Mouse (Mus musculus) CD8-positive naive resting alpha-beta T cell, adult 57 days (primary cell): ENCODE measurements around the gene Apex2. TPM values are rescaled to one million over a fixed set of nuclear protein-coding genes. Genes with fewer than 3 reads are reported as not detected.

Source experiments
- total RNA-seq: library from RNA; stranded (reverse); gene quantifications from one replicate; pipeline ENCODE4 v1.2.4, GENCODE M21; 2023

Apex2 gene
- 16.7 TPM for total RNA-seq

GRCm38 (mm10) chrX:150589696-150590095 lies at the start of gene Apex2:
Apex2 (minus strand) TSS chrX:150589868.

GRCm38 (mm10) chrX:150588023-150588764 lies 1.5 kb downstream of the Apex2 start, which contains the start of gene Pfkfb1:
Pfkfb1 (plus strand) TSS chrX:150588229.

GRCm38 (mm10) chrX:150547239-150547638 lies 42.4 kb downstream of the Apex2 start, which contains the start of gene Alas2:
Alas2 (plus strand) TSS chrX:150547375.

Other genes with a start within 250 kb of the Apex2 start
- gene Tmem29, start 130.7 kb downstream of the Apex2 start, total RNA-seq = 13.0 TPM
- 36.6 TPM for gene Alas2, start 42.5 kb downstream of the Apex2 start, total RNA-seq
- gene Pfkfb1, start 1.6 kb downstream of the Apex2 start, total RNA-seq = 7.7 TPM
- not detected for gene Tro, start 67.7 kb upstream of the Apex2 start, total RNA-seq
- 1.7 TPM for gene Maged2, start 224.5 kb upstream of the Apex2 start, total RNA-seq